Mouse (Mus musculus) G1E (cell line): ENCODE measurements around the gene Rab8a.

Experiments used
- CTCF ChIP-seq: IDR thresholded peaks from 2 replicates; pipeline ENCODE4 v1.5.1; 2012; ENCODE audit warnings: low read depth, low read length, inconsistent platforms, mixed read lengths
- GATA1 ChIP-seq: IDR thresholded peaks from 2 replicates; pipeline ENCODE4 v1.6.1; 2012; ENCODE audit warnings: borderline replicate concordance, low read length, inconsistent platforms, mixed read lengths
- GATA2 ChIP-seq: IDR thresholded peaks from 2 replicates; pipeline ENCODE4 v1.6.1; 2012; ENCODE audit warnings: low read depth, low read length, inconsistent platforms, borderline replicate concordance
- POLR2AphosphoS5 ChIP-seq: IDR thresholded peaks from 2 replicates; pipeline ENCODE4 v1.6.1; 2012; ENCODE audit warnings: low read depth, low read length, inconsistent platforms; ENCODE audit not compliant: insufficient replicate concordance
- TAL1 ChIP-seq: conservative IDR thresholded peaks from 2 replicates; pipeline ENCODE4 v1.6.1; 2012; ENCODE audit warnings: low read depth, low read length, inconsistent platforms, mixed read lengths

DNA sequence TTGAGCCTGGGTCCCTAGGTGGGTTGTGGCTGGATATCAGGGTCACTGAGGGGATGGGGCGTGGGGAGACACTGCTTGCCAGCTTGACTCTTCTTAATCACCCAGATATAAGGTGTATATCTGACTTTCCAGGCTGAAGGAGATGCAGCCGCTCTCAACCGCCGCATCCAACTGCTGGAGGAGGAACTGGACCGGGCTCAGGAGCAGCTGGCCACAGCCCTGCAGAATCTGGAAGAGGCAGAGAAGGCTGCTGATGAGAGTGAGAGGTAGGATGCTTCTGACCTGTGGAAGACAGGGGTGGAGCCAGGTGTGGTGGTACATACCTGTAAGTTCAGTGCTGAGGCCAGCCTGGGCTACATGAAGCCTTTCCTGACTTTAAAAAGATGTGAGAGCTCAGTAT lies 22.5 kb upstream of the Rab8a start:
- no peak for TF ChIP-seq CTCF
- TF ChIP-seq POLR2AphosphoS5, result no peak
- no peak for TF ChIP-seq GATA1
- TF ChIP-seq TAL1, result no peak
- no peak for TF ChIP-seq GATA2
